Mouse (Mus musculus): ENCODE measurements around the gene Kdf1.
"Not testable (repeated sequence)": the region's sequence is repeated elsewhere in the genome, so short reads cannot be mapped to it uniquely, and the experiment has no call there.

Kdf1 gene

DNA sequence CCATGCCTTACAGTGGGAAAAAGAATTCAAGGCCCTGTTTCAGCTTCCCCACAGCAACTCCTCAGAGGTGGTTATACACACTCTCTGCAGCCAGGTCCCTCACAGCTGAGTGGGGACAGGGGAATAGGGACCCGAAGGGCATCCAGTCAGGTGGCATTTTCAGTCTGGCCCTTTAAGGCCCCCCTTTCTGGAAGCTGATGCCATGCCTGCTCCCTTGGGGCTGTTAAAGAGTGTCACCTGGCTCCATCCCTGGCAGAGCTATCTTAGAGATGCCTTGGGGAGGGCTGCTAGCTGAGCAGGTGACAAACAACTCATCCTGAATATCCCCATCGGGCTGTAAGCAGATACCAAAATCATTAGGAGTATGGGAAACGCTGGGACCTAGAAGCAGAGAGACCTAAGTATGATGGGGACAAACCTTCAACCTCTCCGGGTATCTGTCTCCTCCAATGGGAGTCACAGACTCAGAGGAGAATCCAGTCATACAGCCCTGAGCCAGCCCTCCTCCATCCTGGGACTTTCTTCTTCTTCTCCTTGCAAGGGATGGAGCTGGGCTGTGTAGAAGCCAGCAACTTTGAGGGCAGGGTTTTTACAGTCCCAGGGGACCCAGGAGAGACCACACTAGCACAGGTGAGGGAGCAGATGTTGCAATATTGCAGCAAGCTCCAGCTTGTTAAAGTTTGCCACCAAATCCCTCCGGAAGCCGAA lies 21.9 kb upstream of the Kdf1 start:
- DNase-seq (ENCODE audit: low spot score in 2 of 2): no peak

DNA sequence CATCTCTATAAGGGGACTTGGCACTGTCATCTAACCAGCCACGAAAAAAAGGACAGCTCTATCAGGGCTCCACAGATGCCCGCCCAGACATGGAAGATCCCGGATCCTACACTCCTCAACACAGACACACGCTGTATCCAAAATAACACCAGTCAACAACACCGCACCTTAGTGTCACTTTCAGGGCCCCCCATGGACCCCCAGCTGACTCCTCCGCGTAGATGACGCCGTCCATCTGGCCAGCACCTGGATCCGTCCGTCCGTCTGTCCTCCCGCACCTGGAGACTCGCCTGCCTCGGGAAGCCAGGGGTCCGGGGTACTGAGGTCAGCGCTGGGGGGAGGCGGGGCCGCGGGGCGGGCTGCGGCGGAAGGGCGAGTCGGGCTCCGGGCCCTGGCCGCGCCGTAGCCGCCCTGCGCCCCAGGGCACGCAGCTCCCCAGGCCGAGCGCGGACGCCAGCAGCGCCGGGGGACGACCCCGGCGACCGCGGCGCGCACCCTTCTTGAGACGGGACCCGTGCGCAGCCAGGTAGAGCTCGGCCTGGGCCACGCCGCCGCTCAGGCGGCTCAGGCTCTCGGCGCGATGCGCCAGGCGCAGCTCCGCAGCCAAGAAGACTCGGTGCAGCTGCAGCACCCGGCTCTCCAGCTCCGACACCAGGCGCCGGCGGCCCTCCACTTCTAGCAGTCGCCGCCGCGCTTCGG lies 21.2 kb upstream of the Kdf1 start:
- no peak for DNase-seq (ENCODE audit: low spot score in 2 of 2)

DNA sequence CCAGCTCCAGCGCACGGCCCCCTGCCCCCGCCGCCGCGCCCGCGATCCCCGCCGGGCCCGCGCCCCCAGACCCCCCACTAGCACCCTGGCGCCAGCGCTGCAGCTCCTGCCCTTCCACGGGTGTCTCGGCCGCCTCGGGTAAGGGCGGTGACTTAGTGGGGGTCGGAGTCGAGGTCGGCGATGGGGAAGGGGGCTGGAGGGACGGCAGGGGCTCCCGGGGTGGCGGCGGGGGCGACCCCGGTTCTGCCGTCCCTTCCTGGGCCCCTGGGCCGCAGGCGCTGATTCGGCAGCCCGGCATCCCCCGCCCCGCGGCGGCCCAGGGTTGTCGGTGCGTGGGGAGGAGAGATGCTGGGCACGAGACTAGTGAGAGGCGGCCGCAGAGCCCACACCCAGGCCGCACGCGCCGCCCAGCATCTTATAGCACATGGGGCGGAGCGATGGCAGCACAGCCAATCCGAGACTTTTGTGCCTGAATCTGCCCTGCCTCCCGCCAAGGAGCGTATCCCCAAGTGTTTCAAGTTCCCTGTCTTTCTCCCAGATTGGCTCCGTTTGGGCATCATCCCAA lies 20.5 kb upstream of the Kdf1 start, which contains the start of gene Trnp1:
Gene Trnp1, minus strand, starts transcription at position 391 of the 565 bp plus-strand sequence.
- DNase-seq (ENCODE audit: low spot score in 2 of 2): peak; percentile 79 to 85

DNA sequence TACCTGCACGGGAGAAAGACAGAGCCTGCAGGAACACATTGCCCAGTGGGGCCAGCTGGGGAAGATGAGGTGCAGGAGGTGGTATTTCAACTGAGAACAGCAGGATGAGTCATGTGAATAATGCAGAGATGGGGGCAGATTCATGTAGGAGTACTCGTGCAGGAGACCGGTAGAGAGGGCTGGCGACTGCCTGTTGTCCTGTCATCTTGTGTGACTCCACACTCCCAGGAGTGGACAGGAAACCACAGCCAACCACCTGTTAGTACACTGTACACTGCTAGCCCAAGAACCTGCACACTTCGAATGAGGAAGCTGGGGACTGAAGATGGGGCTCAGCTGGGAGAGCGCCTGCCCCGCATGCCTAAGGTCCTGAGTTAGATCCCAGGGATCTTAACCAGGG lies 17.2 kb upstream of the Kdf1 start:
- no peak for DNase-seq (ENCODE audit: low spot score in 2 of 2)

DNA sequence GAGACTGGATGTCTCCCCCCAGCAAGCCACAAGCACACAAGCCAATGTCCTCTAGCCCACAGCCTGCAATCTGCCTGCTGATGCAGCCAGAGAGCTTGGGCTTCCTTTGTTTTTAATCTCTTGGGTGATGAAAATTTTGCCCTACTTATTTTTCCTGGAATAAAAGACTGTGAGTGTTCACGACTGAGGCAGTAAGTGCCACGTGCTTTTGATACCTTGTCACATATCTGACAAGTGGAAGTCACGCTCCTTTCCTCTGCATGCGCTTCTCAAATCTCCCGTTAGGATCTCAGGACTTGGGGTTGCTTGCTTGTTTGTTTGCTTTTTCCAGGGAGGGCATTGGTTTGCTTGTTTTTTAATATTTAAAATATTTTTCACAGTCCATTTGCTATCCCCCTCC lies 14.5 kb upstream of the Kdf1 start:
- no peak for DNase-seq (ENCODE audit: low spot score in 2 of 2)

DNA sequence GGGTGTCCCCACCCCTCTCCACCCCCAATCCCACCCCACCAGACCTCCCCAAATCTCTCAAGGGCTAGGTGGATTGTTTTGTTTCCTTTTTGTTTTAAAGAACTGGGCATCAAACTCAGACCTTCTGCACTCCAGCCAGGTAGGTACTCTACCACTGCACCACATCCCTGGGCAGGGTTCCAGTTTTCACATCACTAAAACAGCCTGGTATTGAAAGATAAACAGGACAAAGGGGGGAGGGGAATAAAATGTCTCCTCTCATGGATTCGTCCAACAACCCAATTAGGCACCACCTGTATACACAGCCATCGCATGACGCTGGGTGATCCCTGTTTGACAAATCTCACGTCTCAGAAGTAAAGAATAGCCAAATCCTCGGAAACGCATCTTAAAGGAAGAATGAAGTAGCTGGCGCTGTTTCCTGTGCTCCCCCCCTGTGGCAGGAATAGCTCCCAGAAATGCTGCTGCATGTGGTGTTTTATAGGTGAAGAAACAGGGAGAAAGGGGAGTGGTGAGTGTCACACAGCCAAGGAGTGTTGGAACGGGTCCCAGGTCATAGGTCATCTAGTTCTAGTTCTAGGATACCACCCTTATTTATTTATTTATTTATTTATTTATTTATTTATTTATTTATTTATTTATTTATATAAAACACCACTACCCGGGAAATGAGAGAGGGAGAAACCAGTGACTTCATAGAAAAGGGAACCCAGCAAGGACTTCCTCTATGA lies 13.8 kb upstream of the Kdf1 start:
- no peak for DNase-seq (ENCODE audit: low spot score in 2 of 2)

DNA sequence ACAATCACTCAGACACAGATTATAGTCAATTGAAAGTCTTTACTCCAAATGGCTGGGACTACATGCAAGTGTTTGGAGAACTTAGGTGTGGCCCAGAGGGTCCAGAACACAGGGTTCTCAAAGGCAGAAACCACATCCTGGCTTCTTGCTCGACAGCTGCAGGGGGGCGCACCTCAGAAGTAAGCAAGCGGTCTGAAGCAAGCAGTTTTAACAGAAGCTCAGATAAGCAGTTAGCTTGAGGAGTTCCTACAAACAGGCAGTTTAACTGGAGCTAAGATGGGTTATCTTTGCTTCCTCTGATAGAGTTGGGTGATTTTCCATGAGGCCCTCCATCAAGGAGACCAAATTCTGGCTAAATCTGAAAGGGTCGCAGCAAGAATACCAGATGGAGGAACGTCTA lies 12.2 kb upstream of the Kdf1 start:
- DNase-seq (ENCODE audit: low spot score in 2 of 2): no peak

DNA sequence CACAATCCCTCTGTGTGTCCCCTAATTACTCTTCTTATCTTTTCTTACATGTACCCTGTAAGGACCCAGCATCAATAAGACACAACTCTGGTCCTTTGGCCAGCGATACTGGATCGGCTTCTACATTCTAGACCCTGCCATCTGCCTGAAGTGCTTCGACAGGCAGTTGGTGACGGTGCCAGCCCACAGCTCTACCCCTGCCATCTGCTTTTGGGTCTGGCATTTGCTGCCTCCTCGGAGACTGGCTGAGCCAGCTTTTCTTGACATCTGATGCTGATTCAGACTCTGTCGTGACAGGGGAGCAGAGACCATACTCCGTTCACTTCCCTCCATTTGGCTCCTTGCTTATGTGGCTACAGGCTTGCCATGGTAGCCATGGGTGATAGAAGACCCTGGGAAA lies 9.8 kb upstream of the Kdf1 start:
- no peak for DNase-seq (ENCODE audit: low spot score in 2 of 2)

DNA sequence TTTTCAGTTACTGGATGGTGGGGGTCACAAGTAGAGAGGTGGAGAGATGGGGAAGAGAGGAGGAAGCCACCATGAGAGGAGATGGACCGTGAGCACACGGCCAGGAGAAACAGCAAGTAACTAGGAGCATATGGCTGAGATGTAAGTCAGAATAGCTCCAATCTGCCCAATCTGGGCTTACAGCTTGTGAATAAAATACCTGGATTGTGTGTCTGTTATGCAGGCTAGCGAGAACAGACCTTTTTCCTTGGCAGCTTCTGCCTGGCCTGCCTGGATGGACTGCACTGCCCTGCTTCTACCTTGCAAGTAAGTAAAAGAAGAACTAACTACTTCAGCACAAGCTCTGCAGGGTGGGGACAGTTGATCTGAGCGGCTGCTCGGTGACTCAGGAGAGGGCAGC lies 7.7 kb upstream of the Kdf1 start:
- no peak for DNase-seq (ENCODE audit: low spot score in 2 of 2)

DNA sequence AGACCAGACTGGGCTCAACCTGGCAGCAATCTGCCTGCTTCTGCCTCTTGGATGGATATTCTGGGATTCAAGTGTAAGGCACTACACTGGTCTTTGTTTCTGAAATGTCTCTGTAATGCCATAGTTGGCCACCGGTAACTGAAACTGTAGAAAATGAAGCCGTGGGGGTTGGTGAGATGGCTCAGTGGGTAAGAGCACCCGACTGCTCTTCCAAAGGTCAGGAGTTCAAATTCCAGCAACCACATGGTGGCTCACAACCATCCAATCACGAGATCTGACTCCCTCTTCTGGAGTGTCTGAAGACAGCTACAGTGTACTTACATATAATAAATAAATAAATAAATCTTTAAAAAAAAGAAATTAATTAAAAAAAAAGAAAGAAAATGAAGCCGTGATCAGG lies 6.3 kb upstream of the Kdf1 start:
- DNase-seq (ENCODE audit: low spot score in 2 of 2): not testable (repeated sequence)

DNA sequence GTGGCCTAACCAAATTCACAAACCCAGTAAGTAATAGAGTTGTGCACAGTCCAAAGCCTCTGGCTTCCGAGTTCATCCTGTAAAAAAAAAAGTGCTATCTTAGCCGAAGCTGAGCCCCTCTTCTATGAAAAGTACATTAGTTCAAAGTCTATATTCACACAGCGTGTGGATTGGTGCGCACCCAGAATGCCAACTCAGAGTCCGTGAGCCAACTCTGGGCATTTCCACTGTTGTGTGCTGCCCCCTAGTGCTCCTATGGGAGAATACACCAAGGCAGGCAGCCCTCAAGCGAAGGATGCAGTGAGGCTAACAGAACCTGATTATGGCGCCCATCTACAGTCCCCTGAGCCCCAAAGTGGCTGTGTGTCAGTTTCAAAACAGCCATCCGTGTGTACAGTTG lies 5.8 kb upstream of the Kdf1 start:
- DNase-seq (ENCODE audit: low spot score in 2 of 2): peak in 1 of 2 experiments; percentile 57

DNA sequence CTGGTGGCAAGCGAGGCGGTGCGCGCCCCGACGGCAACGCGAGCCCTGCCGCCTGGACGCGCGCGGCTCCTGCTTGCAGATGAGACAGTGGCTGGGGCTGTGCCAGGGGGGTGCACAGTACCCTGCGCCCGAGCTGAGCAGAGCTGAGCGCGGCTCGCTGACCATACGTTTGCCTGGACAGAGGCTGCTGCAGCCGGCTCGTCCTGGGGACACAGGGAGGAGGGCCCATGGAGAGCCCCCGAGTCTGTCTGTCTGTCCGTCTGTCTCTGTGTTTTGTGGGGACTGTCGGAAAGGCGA lies 554 bp downstream of the Kdf1 start:
- DNase-seq (ENCODE audit: low spot score in 2 of 2): no peak

DNA sequence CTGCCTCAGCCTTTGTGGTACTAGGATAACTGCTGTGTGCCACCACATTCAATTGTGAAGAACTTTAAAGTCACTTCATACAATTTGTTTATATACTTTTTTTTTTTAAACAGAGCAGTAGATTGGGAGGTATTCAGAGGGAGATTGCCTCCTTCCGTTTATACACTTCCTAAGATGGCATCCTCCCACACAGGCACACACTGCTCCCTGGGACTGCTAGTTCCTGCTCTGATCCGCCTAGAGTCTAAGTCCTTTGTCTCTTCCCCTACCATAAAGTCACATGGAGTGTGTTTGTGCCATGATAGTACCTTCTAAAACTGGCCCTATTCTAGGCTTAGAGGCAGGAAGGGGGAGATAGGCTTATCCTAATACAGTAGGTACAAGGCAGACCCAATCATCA lies 2.7 kb downstream of the Kdf1 start:
- no peak for DNase-seq (ENCODE audit: low spot score in 2 of 2)

DNA sequence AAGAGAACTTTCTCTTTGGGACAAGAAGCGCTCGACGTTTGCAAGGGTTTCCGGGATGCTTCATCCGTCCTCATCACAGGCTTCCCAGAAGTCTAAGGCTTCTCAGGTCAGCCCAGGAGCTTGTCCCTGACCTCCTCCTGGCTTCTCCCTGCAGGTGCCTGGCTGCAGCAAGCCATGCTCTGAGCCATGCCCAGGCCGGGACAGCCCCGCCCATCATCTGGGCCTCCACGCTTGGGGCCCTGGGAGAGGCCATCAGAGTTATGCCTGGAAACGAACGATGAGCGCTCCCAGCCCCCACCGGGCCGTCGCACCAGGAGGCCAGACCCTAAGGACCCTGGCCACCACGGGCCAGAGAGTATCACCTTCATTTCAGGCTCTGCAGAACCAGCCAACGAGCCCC lies 9.0 kb downstream of the Kdf1 start:
- DNase-seq (ENCODE audit: low spot score in 2 of 2): no peak

DNA sequence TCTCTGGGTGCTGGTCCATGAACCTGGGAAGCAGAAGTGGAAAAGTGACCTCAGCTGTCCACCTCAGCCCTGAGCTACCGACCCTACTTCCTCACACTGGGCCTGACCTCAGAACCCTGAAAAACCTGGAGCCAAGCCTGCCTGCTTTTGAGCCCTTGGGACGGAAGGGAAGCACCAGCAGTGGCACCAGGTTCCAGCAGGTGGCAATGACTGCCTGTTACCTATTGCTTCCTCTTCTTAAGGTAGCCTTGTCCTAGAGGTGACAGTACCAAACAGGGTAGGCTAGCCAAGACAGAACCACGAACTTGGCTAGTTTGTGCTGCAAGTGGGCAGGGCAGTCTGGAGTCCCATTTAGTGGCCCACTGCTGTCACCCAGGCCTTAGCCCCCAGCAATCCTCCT lies 14.0 kb downstream of the Kdf1 start:
- DNase-seq (ENCODE audit: low spot score in 2 of 2): no peak

DNA sequence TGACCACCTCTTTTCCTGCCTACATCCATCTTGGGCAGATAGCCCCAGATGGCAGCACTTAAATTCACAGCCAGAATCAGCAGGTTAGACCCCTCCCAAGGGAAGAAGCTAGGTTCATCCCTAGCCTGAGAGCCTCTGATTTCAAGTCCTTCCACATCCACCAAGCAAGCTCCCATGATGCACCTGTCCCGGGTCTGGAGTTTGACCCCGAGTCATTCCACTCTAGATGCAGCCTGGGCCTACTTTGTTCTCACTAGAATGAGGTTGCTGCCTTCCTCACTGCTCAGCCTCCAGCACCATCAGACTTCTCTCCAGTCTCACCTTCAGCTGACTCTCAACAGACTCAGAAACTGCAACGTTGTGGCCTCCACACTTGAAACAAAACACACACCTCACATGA lies 17.3 kb downstream of the Kdf1 start:
- no peak for DNase-seq (ENCODE audit: low spot score in 2 of 2)

DNA sequence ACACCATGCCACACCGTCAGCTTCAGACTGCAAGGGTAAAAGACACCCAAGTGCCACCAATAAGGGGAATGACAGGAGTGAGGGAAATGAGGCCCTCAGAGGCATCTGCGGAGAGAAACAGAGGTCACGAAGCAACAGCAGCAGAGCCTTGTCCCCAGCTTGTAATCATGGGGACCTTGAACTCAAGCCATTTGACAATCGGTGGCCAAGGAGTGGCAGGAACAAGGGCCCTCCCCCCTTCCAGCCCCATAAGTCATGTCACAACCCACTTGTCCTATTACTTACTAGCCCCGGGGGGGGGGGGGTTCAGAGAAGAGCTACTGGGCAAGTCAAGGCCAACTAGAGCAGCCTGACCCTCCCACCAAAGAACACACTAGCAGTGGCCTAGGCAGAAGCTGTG lies 17.9 kb downstream of the Kdf1 start:
- no peak for DNase-seq (ENCODE audit: low spot score in 2 of 2)

DNA sequence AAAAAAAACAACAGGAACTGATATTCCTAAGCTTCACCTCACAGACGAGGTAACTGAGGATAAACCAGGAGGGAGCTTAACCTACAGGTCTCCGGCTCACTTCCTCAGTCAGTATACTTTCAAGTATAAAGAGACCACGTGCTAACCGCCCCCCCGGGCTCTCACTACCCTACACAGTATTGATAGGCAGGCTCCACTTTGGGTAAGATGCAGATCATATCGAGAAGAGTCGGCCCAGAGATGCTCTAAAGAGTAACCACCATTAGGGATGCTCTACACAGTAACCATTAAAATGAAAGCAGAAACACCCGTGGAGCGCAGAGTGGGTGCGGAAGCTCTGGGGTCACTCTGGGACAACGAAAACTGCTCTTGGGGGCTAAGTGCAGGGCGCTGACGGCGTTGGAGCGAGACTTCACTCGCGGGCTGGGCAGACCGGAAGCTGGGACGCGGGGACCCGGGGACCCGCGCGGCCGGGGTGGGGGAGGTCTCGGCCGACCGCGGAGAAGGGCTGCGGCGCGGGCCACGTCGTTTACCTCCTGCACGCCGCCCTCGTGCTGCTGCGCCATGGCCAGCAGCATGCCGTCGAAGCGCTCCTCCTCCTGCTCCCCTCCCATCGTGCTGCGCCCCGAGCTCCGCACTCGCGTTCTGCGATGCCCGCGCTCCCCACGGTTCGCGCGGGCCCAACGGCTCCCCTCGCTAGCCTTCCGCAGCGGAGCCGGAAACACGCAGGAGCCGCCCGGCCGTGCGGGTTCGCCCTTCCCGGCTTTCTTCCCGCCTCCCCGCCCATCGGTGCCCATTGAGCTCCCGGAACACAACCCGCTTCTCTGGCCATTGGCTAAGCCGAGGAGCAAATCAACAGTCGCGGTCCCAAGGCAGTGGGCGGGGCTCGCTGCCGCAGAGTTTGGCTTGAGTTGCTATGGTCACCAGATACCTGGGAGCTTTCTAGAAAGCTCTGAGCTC lies 26.8 kb downstream of the Kdf1 start, which contains the start of gene Nudc:
Gene Nudc, minus strand, starts transcription at position 725 of the 960 bp plus-strand sequence.
- peak; percentile 93 to 95 for DNase-seq (ENCODE audit: low spot score in 2 of 2)

DNA sequence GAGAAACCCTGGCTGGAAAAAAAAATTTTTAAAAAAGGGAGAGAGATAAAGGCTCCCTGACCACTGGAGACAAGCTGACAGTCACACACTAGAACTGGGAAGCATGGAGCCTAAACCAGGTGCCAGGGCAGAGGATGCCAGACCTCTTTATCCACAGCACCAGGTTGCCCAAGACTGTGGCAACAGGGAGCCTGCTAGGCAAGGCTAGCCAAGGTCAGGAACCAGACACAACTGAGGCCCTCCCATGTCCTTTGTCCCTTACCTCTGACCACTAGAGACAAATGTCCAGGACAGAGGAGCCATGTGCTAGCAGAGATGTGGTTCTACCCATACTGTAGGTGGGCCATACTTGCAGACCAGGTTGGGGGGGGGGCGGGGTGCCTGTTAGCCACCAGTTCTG lies 33.3 kb downstream of the Kdf1 start:
- DNase-seq (ENCODE audit: low spot score in 2 of 2): no peak

DNA sequence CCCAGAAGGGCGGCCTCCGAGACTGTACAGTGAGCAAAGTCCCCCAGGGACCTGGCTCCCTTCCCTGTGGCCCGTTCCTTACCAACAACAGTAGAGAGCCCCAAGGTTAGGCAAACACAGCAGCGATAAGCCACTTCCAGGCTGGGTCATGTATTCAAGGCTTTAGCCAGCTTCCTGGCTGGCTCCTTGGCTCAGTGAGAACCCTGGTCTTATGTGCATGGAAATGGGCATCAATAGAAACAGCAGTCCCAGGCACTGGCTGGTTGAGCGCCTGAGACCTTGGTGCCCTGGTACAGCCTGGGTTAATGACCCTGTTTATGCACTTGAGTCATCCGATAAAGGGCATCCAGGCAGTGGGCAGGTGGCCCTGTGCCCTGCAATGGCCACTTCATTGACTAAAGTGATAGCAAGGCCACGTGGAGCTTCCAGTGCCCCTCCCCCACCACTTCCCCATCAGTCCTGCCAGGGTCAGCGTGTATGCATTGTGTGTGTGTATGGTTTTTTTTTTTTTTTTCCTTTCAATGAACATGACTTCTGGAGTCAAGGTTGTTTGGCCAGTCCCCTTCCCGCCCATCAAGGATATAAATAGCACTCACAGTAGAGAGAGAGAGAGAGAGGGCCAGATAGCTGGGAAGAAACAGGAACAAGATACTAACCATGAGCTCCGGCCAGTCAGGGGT lies 34.1 kb downstream of the Kdf1 start, which contains the start of gene Nr0b2:
Gene Nr0b2, plus strand, starts transcription at position 609 of the 680 bp plus-strand sequence.
- peak in 1 of 2 experiments; percentile 42 for DNase-seq (ENCODE audit: low spot score in 2 of 2)
